Mouse (Mus musculus): ENCODE results near the gene Lgr6. TPM values are rescaled to one million over a fixed set of nuclear protein-coding genes. Genes with fewer than 3 reads are reported as not detected.

The Lgr6 gene
- total and polyA plus RNA-seq, 2 experiments from 2014 or later, result 3.8 to 8.6 TPM

GRCm38 (mm10) chr1:135089626-135090025 lies 15.4 kb downstream of the Lgr6 start:
- no peak overlapping the region for H3K4me2 ChIP-seq (ENCODE audit: low read depth, low read length)
- no peak overlapping the region for H3K9ac ChIP-seq (replicated peaks; ENCODE audit: low read depth, low read length)
- no peak for ATAC-seq (ENCODE audit: insufficient read depth, low read depth)
- WGBS, result 80% methylated on average over 10 of the region's 10 CpGs
- peaks cover 1% of the 10 kb centered on the region; the same call in 1 of the 2 replicates for H3K4me1 ChIP-seq (ENCODE audit: control insufficient read depth, insufficient read depth)
- no peak overlapping the region for H3K27ac ChIP-seq (ENCODE audit: low read depth)
- no peaks in the 10 kb centered on the region for H3K36me3 ChIP-seq (replicated peaks; ENCODE audit: control insufficient read depth, insufficient read depth, low read length)
- H3K27me3 ChIP-seq (ENCODE audit: control insufficient read depth, insufficient read depth, low read length), result peaks cover 20% of the 10 kb centered on the region
- no peak overlapping the region for H3K4me3 ChIP-seq (ENCODE audit: low read depth, low read length)
- no peak for DNase-seq (ENCODE audit: low spot score)
- no peaks in the 10 kb centered on the region for H3K9me3 ChIP-seq (replicated peaks; ENCODE audit: control insufficient read depth, low read length)
- TF ChIP-seq CTCF (IDR thresholded peaks at IDR 0.05; ENCODE audit: low read depth) (no peak), EP300 (IDR thresholded peaks at IDR 0.05; ENCODE audit: low read depth) (no peak)

DNA sequence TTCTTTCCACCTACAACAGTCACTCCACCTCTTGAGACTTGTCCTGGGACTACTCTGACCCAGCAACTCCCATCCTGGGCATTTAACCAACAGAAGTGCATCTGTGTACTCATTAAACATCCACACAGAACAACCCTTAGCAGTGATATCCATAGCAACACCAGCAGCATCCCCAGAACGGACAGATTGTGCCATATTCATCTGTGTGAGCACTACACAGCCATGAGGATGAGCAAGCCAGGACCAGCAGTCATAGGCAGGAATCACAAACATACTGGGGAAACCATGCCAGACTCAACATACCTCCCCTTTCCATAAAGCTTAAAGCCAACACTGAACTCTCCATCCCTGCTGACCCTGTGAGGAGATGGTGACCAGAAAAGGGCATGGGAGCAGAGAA lies 17.7 kb downstream of the Lgr6 start:
- ATAC-seq (ENCODE audit: insufficient read depth, low read depth) (no peak), DNase-seq (ENCODE audit: low spot score) (no peak)
- Histone ChIP-seq H3K4me3 (ENCODE audit: low read depth, low read length) (no peak overlapping the region), H3K4me1 (ENCODE audit: control insufficient read depth, insufficient read depth) (no peaks in the 10 kb centered on the region), H3K36me3 (replicated peaks; ENCODE audit: control insufficient read depth, insufficient read depth, low read length) (no peaks in the 10 kb centered on the region), H3K9me3 (replicated peaks; ENCODE audit: control insufficient read depth, low read length) (no peaks in the 10 kb centered on the region), H3K27me3 (ENCODE audit: control insufficient read depth, insufficient read depth, low read length) (peaks cover 20% of the 10 kb centered on the region), H3K9ac (replicated peaks; ENCODE audit: low read depth, low read length) (no peak overlapping the region), H3K27ac (ENCODE audit: low read depth) (no peak overlapping the region), H3K4me2 (ENCODE audit: low read depth, low read length) (no peak overlapping the region)
- 68% methylated on average over 1 of the region's 1 CpGs for WGBS
- TF ChIP-seq CTCF (IDR thresholded peaks at IDR 0.05; ENCODE audit: low read depth) (no peak), EP300 (IDR thresholded peaks at IDR 0.05; ENCODE audit: low read depth) (no peak)

GRCm38 (mm10) chr1:135086015-135086414 lies 19.1 kb downstream of the Lgr6 start:
- DNase-seq (ENCODE audit: low spot score), result no peak
- Histone ChIP-seq H3K9ac (replicated peaks; ENCODE audit: low read depth, low read length) (no peak overlapping the region), H3K27me3 (ENCODE audit: control insufficient read depth, insufficient read depth, low read length) (peaks cover 20% of the 10 kb centered on the region), H3K36me3 (replicated peaks; ENCODE audit: control insufficient read depth, insufficient read depth, low read length) (no peaks in the 10 kb centered on the region), H3K4me1 (ENCODE audit: control insufficient read depth, insufficient read depth) (no peaks in the 10 kb centered on the region), H3K4me3 (ENCODE audit: low read depth, low read length) (no peak overlapping the region), H3K9me3 (replicated peaks; ENCODE audit: control insufficient read depth, low read length) (no peaks in the 10 kb centered on the region), H3K4me2 (ENCODE audit: low read depth, low read length) (no peak overlapping the region), H3K27ac (ENCODE audit: low read depth) (no peak overlapping the region)
- WGBS, result 59% methylated on average over 7 of the region's 7 CpGs
- ATAC-seq (ENCODE audit: insufficient read depth, low read depth), result no peak
- TF ChIP-seq EP300 (IDR thresholded peaks at IDR 0.05; ENCODE audit: low read depth), result no peak
- no peak for TF ChIP-seq CTCF (IDR thresholded peaks at IDR 0.05; ENCODE audit: low read depth)

GRCm38 (mm10) chr1:135085296-135085871 lies 19.7 kb downstream of the Lgr6 start:
- no peak for ATAC-seq (ENCODE audit: insufficient read depth, low read depth)
- no peak overlapping the region for H3K9ac ChIP-seq (replicated peaks; ENCODE audit: low read depth, low read length)
- no peaks in the 10 kb centered on the region for H3K36me3 ChIP-seq (replicated peaks; ENCODE audit: control insufficient read depth, insufficient read depth, low read length)
- TF ChIP-seq CTCF (IDR thresholded peaks at IDR 0.05; ENCODE audit: low read depth) (no peak), EP300 (IDR thresholded peaks at IDR 0.05; ENCODE audit: low read depth) (no peak)
- no peak overlapping the region for H3K27ac ChIP-seq (ENCODE audit: low read depth)
- peaks cover 20% of the 10 kb centered on the region for H3K27me3 ChIP-seq (ENCODE audit: control insufficient read depth, insufficient read depth, low read length)
- DNase-seq (ENCODE audit: low spot score), result no peak
- H3K9me3 ChIP-seq (replicated peaks; ENCODE audit: control insufficient read depth, low read length), result no peaks in the 10 kb centered on the region
- no peaks in the 10 kb centered on the region for H3K4me1 ChIP-seq (ENCODE audit: control insufficient read depth, insufficient read depth)
- 42% methylated on average over 28 of the region's 28 CpGs for WGBS
- H3K4me3 ChIP-seq (ENCODE audit: low read depth, low read length), result no peak overlapping the region
- H3K4me2 ChIP-seq (ENCODE audit: low read depth, low read length), result no peak overlapping the region

DNA sequence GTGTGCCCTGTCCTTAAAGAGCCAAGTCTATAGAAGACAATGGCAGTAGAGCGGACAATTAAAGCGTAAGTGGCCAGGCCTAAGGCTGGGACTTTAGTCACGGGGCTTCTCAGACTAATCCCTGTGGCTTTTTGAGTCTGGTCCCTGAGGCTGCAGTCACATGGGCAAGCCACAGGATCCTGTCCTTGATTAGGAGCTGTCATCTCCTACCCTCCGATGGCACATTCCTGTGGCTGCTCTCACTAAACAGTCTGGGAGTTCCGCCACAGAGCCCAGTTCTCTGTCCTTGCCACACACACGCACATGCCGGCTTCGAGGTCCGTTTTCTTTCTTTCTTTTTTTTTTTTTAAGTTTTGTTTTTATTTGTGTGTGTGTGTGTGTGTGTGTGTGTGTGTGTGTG lies 21.6 kb downstream of the Lgr6 start:
- Histone ChIP-seq H3K9me3 (replicated peaks; ENCODE audit: control insufficient read depth, low read length) (no peaks in the 10 kb centered on the region), H3K4me3 (ENCODE audit: low read depth, low read length) (no peak overlapping the region), H3K4me1 (ENCODE audit: control insufficient read depth, insufficient read depth) (no peaks in the 10 kb centered on the region), H3K27me3 (ENCODE audit: control insufficient read depth, insufficient read depth, low read length) (peaks cover 15% of the 10 kb centered on the region), H3K4me2 (ENCODE audit: low read depth, low read length) (no peak overlapping the region), H3K9ac (replicated peaks; ENCODE audit: low read depth, low read length) (no peak overlapping the region), H3K27ac (ENCODE audit: low read depth) (peak overlapping the region; percentile 71), H3K36me3 (replicated peaks; ENCODE audit: control insufficient read depth, insufficient read depth, low read length) (no peaks in the 10 kb centered on the region)
- ATAC-seq (ENCODE audit: insufficient read depth, low read depth) (peak; percentile 96), DNase-seq (ENCODE audit: low spot score) (peak; percentile 76)
- TF ChIP-seq CTCF (IDR thresholded peaks at IDR 0.05; ENCODE audit: low read depth) (no peak), EP300 (IDR thresholded peaks at IDR 0.05; ENCODE audit: low read depth) (peak; percentile 55; the same call in 1 of the 2 replicates)
- WGBS, result 19% methylated on average over 9 of the region's 9 CpGs

- ATAC-seq (ENCODE audit: insufficient read depth, low read depth), result no peak
- Histone ChIP-seq H3K36me3 (replicated peaks; ENCODE audit: control insufficient read depth, insufficient read depth, low read length) (no peaks in the 10 kb centered on the region), H3K27ac (ENCODE audit: low read depth) (no peak overlapping the region), H3K4me3 (ENCODE audit: low read depth, low read length) (no peak overlapping the region), H3K9me3 (replicated peaks; ENCODE audit: control insufficient read depth, low read length) (no peaks in the 10 kb centered on the region), H3K4me2 (ENCODE audit: low read depth, low read length) (no peak overlapping the region), H3K9ac (replicated peaks; ENCODE audit: low read depth, low read length) (no peak overlapping the region), H3K4me1 (ENCODE audit: control insufficient read depth, insufficient read depth) (no peaks in the 10 kb centered on the region), H3K27me3 (ENCODE audit: control insufficient read depth, insufficient read depth, low read length) (peaks cover 15% of the 10 kb centered on the region)
- WGBS, result 88% methylated on average over 3 of the region's 3 CpGs
- no peak for DNase-seq (ENCODE audit: low spot score)
- TF ChIP-seq EP300 (IDR thresholded peaks at IDR 0.05; ENCODE audit: low read depth) (no peak), CTCF (IDR thresholded peaks at IDR 0.05; ENCODE audit: low read depth) (no peak)
Measured at GRCm38 (mm10) chr1:135082267-135082666, 22.8 kb downstream of the Lgr6 start.

Measured in heart, postnatal 0 days (tissue).